ENCODE assay signal across 9 mouse cellular contexts in the genomic region with DNA sequence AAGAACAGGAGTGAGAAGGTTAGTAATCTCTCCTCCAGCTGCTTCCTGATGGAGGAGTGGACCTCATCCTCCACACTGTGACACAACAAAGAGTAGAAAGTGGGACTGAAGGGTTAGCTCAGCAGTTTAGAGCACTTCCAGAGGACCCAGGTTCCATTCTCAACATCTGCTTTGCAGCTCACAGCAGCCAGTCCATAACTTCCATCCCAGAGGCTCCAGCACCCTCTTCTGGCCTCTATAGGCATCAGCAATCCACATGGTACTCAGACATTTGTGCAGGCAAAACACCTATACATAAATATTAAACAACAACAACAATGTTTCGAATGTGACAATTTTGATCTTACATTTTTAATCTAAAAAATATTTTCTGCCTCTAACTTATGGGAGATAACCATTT. TPM values are rescaled to one million over a fixed set of nuclear protein-coding genes. Genes with fewer than 3 reads are reported as not detected.
DNase-seq lines count a peak whose midpoint lies in the region; ATAC-seq and TF ChIP-seq lines count a peak whose summit lies in the region.
"Had no signal": no experiment of that assay in that cellular context is flagged by ENCODE, and none has a peak within 500 bp of the region (broad histone marks: within the 10 kb centered on the region; RNA-seq: fewer than 3 reads in every experiment).

No protein-coding gene starts in this region.

- peaks cover 9% of the 10 kb centered on the region; the same call in 1 of the 2 replicates for H3K36me3 ChIP-seq in kidney, embryonic 15.5 days
- peaks cover 8 to 13% of the 10 kb centered on the region in 2 experiments for H3K36me3 ChIP-seq in MEL (ENCODE audit: control insufficient read depth in 1 of 2, insufficient read depth in 2 of 2, low read length in 2 of 2)
- H3K36me3 ChIP-seq: embryonic facial prominence, embryonic 15.5 days had no signal

- ATAC-seq in kidney, embryonic 15.5 days (replicated peaks; ENCODE audit: low FRiP score) = no peak

- peak; percentile 68 for TF ChIP-seq RAD21 in MEL (IDR thresholded peaks at IDR 0.05; ENCODE audit: low read depth, low read length)

- TF ChIP-seq EP300 in MEL (IDR thresholded peaks at IDR 0.05; ENCODE audit: low read depth in 1 of 2, low read length in 2 of 2) = no peak

- no peak overlapping the region for H3K4me2 ChIP-seq in kidney, embryonic 15.5 days
- H3K4me2 ChIP-seq: embryonic facial prominence, embryonic 15.5 days had no signal

- DNase-seq in kidney, adult 18-20 months = peak; percentile 17
- DNase-seq in MEL (ENCODE audit: low read depth, low spot score) = peak; percentile 69
- DNase-seq in embryo, embryonic 10.5 days (ENCODE audit: low spot score) = peak; percentile 40
- peak; percentile 17 to 30 for DNase-seq in lung, adult 18-20 months
- no peak for DNase-seq in neural tube, embryonic 10.5 days (ENCODE audit: extremely low spot score, low spot score)
- no peak for DNase-seq in gastrocnemius, postnatal 4 days (ENCODE audit: low spot score in 2 of 2)
- no peak for DNase-seq in left cerebral cortex, adult 8-10 months (ENCODE audit: low spot score in 2 of 2)

- no peaks in the 10 kb centered on the region for H3K9me3 ChIP-seq in kidney, embryonic 15.5 days (replicated peaks)
- no peaks in the 10 kb centered on the region for H3K9me3 ChIP-seq in MEL (replicated peaks; ENCODE audit: insufficient read depth, low read length)
- H3K9me3 ChIP-seq: embryonic facial prominence, embryonic 15.5 days had no signal

- TF ChIP-seq POLR2A in MEL (IDR thresholded peaks at IDR 0.05; ENCODE audit: control insufficient read depth in 1 of 2, insufficient read depth in 1 of 2, low read depth in 1 of 2, low read length in 2 of 2, poor library complexity in 1 of 2) = no peak

- H3K27ac ChIP-seq in kidney, embryonic 15.5 days = no peak overlapping the region
- no peak overlapping the region for H3K27ac ChIP-seq in MEL (ENCODE audit: control insufficient read depth, low read depth, low read length)
- H3K27ac ChIP-seq: embryonic facial prominence, embryonic 15.5 days had no signal

- H3K27me3 ChIP-seq in kidney, embryonic 15.5 days = no peaks in the 10 kb centered on the region
- no peaks in the 10 kb centered on the region for H3K27me3 ChIP-seq in MEL (ENCODE audit: control insufficient read depth in 1 of 2, insufficient read depth in 2 of 2, low read length in 2 of 2)
- H3K27me3 ChIP-seq: embryonic facial prominence, embryonic 15.5 days had no signal

- H3K9ac ChIP-seq in kidney, embryonic 15.5 days = no peak overlapping the region
- no peak overlapping the region for H3K9ac ChIP-seq in MEL (ENCODE audit: control insufficient read depth, low read depth, low read length, poor library complexity, severe bottlenecking)
- H3K9ac ChIP-seq: embryonic facial prominence, embryonic 15.5 days had no signal

- WGBS in kidney, embryonic 15.5 days = 86% methylated on average over 1 of the region's 1 CpGs

- H3K79me2 ChIP-seq in MEL (ENCODE audit: control insufficient read depth, insufficient read depth, low read length, poor library complexity) = peaks cover 9% of the 10 kb centered on the region

- TF ChIP-seq CTCF in MEL (IDR thresholded peaks at IDR 0.05 in 2 of 3, conservative IDR thresholded peaks at IDR 0.05 in 1 of 3; ENCODE audit: control insufficient read depth in 1 of 3, insufficient read depth in 1 of 3, low read depth in 2 of 3, low read length in 3 of 3, poor library complexity in 1 of 3, severe bottlenecking in 1 of 3) = peak; percentile 52 to 71 (median 63)

- no peak overlapping the region for H3K4me3 ChIP-seq in kidney, embryonic 15.5 days (replicated peaks)
- H3K4me3 ChIP-seq in MEL (ENCODE audit: control insufficient read depth in 1 of 2, insufficient read depth in 1 of 2, low read depth in 2 of 2, low read length in 2 of 2) = no peak overlapping the region
- H3K4me3 ChIP-seq: embryonic facial prominence, embryonic 15.5 days had no signal

- H3K4me1 ChIP-seq in kidney, embryonic 15.5 days = no peaks in the 10 kb centered on the region
- peaks cover 0 to 3% of the 10 kb centered on the region in 2 experiments; a peak in 2 of 4 replicates for H3K4me1 ChIP-seq in MEL (ENCODE audit: control insufficient read depth in 1 of 2, insufficient read depth in 2 of 2, low read length in 2 of 2)
- H3K4me1 ChIP-seq: embryonic facial prominence, embryonic 15.5 days had no signal

TF ChIP-seq in MEL, 35 proteins besides CTCF, POLR2A, EP300 and RAD21:
- TF ChIP-seq MYB (IDR thresholded peaks at IDR 0.05; ENCODE audit: low read depth, low read length) (no peak), MAFK (IDR thresholded peaks at IDR 0.05; ENCODE audit: borderline replicate concordance, low read depth, low read length) (no peak), MAX (IDR thresholded peaks at IDR 0.05; ENCODE audit: low read length) (no peak), HCFC1 (IDR thresholded peaks at IDR 0.05; ENCODE audit: low read depth, low read length) (no peak), ZC3H11A (IDR thresholded peaks at IDR 0.05; ENCODE audit: low read depth, low read length) (0 out of 2 replicates have a peak, but pooled peaks have one; percentile 21), SMC3 (IDR thresholded peaks at IDR 0.05; ENCODE audit: low read depth, low read length) (peak; percentile 64), ETS1 (IDR thresholded peaks at IDR 0.05; ENCODE audit: low read depth, low read length) (no peak), SIN3A (IDR thresholded peaks at IDR 0.05; ENCODE audit: low read length) (no peak), BHLHE40 (IDR thresholded peaks at IDR 0.05; ENCODE audit: borderline replicate concordance, low read depth, low read length) (no peak), CHD1 (IDR thresholded peaks at IDR 0.05; ENCODE audit: low read depth, low read length) (no peak), POLR2AphosphoS2 (IDR thresholded peaks at IDR 0.05; ENCODE audit: low read length) (no peak), ZKSCAN1 (IDR thresholded peaks at IDR 0.05; ENCODE audit: low read depth, low read length) (no peak), E2F4 (IDR thresholded peaks at IDR 0.05; ENCODE audit: borderline replicate concordance, low read depth, low read length) (no peak), RCOR1 (IDR thresholded peaks at IDR 0.05; ENCODE audit: low read depth, low read length) (no peak), MYC (IDR thresholded peaks at IDR 0.05; ENCODE audit: low read depth, low read length) (0 out of 2 replicates have a peak, but pooled peaks have one; percentile 52), ELF1 (IDR thresholded peaks at IDR 0.05; ENCODE audit: low read depth, low read length) (no peak), MXI1 (IDR thresholded peaks at IDR 0.05; ENCODE audit: low read depth, low read length) (no peak)

RNA-seq across cellular contexts. Expression of a gene that starts 16.9 kb away (rescaled TPM):
- polyA plus RNA-seq in kidney, embryonic 15.5 days (2015; fragmentation: Nextera tagmentation; extraction: Ambion mirVana) = 23.9 and 24.2 TPM in 2 replicates
- 29.2 and 31.4 TPM in 2 replicates for total RNA-seq in MEL (2012; rRNA removed)
- 10 to 100 TPM; 39.0 to 41.9 TPM for polyA plus RNA-seq in MEL (2012; ENCODE audit: insufficient read depth in 1 of 2, insufficient read length in 2 of 2, low read depth in 1 of 2, low replicate concordance in 2 of 2, missing spikeins in 1 of 2)
- total RNA-seq in gastrocnemius, postnatal 4 days (2021) = 10 to 100 TPM; 27.8 to 29.0 TPM
- 10 to 100 TPM; 78.3 to 88.5 (median 84.1) TPM for total RNA-seq in left cerebral cortex, adult 8-10 months (2022)

RNA-seq across cellular contexts. Expression of a gene that starts 17.1 kb away (rescaled TPM):
- polyA plus RNA-seq in kidney, embryonic 15.5 days (2015; fragmentation: Nextera tagmentation; extraction: Ambion mirVana) = 14.0 and 15.2 TPM in 2 replicates
- 36.1 and 38.8 TPM in 2 replicates for total RNA-seq in MEL (2012; rRNA removed)
- polyA plus RNA-seq in MEL (2012; ENCODE audit: insufficient read depth in 1 of 2, insufficient read length in 2 of 2, low read depth in 1 of 2, low replicate concordance in 2 of 2, missing spikeins in 1 of 2) = 10 to 100 TPM; 27.1 to 59.0 TPM
- 10 to 100 TPM; 18.7 to 25.0 TPM for total RNA-seq in gastrocnemius, postnatal 4 days (2021)
- 10 to 100 TPM; 19.3 to 24.3 (median 20.0) TPM for total RNA-seq in left cerebral cortex, adult 8-10 months (2022)

Comparison
In these comparisons a context has a peak if more than half of its experiments do, and no peak if none do; other contexts are left out.
1. DNase-seq: peak in kidney, adult 18-20 months (single experiment), MEL (single experiment), embryo, embryonic 10.5 days (single experiment) and lung, adult 18-20 months (2 of 2); none in neural tube, embryonic 10.5 days (single experiment), gastrocnemius, postnatal 4 days (0 of 2) and left cerebral cortex, adult 8-10 months (0 of 2).